Mouse (Mus musculus) intestine, embryonic 15.5 days (tissue): ENCODE results near the gene Dlx4. TPM values are rescaled to one million over a fixed set of nuclear protein-coding genes. Genes with fewer than 3 reads are reported as not detected.
A peak's percentile ranks its signal among the peaks of the same experiment; 100 is the strongest.

ENCODE experiments used
- ATAC-seq: fragments of 200-750 bp; cut with Nextera tagmentation; 2 replicates; pipeline ENCODE4 v1.8.0; 2017; ENCODE audit warnings: moderate TSS enrichment, moderate library complexity
- H3K27ac ChIP-seq: fragments of 300-500 bp; sonication (generic); 2 replicates; pipeline ENCODE4 v1.5.1; 2015; ENCODE audit warnings: mild to moderate bottlenecking, inconsistent platforms
- H3K27me3 ChIP-seq: fragments of 300-500 bp; sonication (generic); replicated peaks from 2 replicates; pipeline ENCODE4 v1.6.1; 2015; ENCODE audit warnings: inconsistent platforms
- H3K36me3 ChIP-seq: fragments of 300-500 bp; sonication (generic); 2 replicates; pipeline ENCODE4 v1.6.1; 2015; ENCODE audit warnings: inconsistent platforms
- H3K4me1 ChIP-seq: fragments of 300-500 bp; sonication (generic); replicated peaks from 2 replicates; pipeline ENCODE4 v1.6.1; 2015; ENCODE audit warnings: inconsistent platforms
- H3K4me2 ChIP-seq: fragments of 300-500 bp; sonication (generic); replicated peaks from 2 replicates; pipeline ENCODE4 v1.6.1; 2015; ENCODE audit warnings: mild to moderate bottlenecking, inconsistent platforms
- H3K4me3 ChIP-seq: fragments of 300-500 bp; sonication (generic); replicated peaks from 2 replicates; pipeline ENCODE4 v1.5.1; 2015; ENCODE audit warnings: inconsistent platforms
- H3K9ac ChIP-seq: fragments of 300-500 bp; sonication (generic); 2 replicates; pipeline ENCODE4 v1.6.1; 2015; ENCODE audit warnings: inconsistent platforms
- H3K9me3 ChIP-seq: fragments of 300-500 bp; sonication (generic); 2 replicates; pipeline ENCODE4 v1.6.1; 2016; ENCODE audit warnings: inconsistent platforms
- WGBS: fragments of 180-500 bp; shearing (Covaris S2); methylation state at CpG from one replicate; pipeline ENCODE4 v1.1.7; 2015; 5-methylcytosine and 5-hydroxymethylcytosine counted together
- polyA plus RNA-seq: library from polyadenylated mRNA; unstranded; fragments of >200 nt; fragmentation: Nextera tagmentation; extraction: Ambion mirVana; gene quantifications from 2 replicates; pipeline ENCODE4 v1.2.1, GENCODE M21; 2015

Dlx4 gene
- polyA plus RNA-seq, 1 experiment from 2014 or later, result 0.16 TPM

DNA sequence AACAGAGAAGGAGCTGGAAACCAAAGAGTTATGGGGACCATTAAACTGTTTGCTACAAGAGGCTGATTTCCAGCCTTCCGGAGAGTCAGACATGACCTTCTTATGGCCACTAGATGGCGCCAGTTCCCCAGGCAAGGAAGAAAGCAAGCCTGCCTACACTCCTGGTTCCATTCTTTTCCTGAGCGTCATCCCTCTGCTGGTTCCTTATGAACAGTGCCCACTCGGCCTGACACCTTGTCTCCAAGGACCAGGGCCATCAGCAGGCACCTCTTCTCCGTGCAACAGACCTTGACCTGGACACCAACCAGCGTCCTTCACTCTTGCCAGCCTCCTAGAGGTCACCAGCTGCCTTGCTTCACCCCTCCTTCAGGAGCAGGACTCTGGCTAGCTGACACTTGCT, 29.0 kb downstream of the Dlx4 start:
- Histone ChIP-seq H3K4me3 (no peak overlapping the region), H3K4me1 (peaks cover 25% of the 10 kb centered on the region), H3K9me3 (no peaks in the 10 kb centered on the region), H3K27ac (no peak overlapping the region), H3K4me2 (no peak overlapping the region), H3K27me3 (peaks cover 42% of the 10 kb centered on the region), H3K9ac (no peak overlapping the region), H3K36me3 (no peaks in the 10 kb centered on the region)
- 2% methylated on average over 6 of the region's 6 CpGs for WGBS
- peak; percentile 54 for ATAC-seq

DNA sequence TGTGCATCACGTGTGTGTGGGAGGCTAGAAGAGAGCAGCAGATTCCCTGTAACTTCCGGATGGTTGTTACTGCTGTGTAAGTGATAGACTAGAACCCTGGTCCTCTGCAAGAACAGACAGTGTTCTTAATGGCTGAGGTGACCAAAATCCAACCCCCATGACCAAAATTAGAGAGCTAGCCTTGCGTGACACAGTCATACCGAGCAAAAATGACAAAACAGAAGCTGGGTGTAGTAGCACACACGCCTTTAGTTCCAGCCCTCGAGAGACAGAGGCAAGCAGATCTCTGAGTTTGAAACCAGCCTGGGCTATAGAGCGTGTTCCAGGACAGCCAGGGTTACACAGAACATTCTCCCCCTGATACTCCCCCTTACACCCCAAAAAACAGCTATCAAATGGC, 36.0 kb downstream of the Dlx4 start:
- H3K9ac ChIP-seq, result no peak overlapping the region
- WGBS, result 89% methylated on average over 7 of the region's 7 CpGs

DNA sequence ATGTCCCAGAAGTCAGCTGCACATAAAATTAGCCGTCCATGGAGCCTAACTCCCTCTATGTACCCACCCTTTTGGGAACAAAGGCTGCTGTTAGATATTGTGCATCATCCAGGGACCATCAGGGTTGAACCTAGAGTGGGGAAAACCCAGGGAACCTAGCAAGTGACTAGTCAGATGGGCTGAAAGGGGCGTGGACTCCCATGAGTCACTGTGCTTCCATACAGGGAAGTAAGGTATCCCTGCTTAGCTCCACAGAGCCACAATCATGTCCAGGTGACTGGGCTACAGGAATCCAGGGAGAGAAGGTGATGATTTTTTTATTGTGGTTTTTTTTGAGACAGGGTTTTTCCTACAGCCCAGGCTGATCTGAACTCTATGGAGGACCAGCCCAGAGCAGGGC, 37.1 kb downstream of the Dlx4 start:
- no peaks in the 10 kb centered on the region for H3K27me3 ChIP-seq
- H3K27ac ChIP-seq, result no peak overlapping the region
- 77% methylated on average over 2 of the region's 2 CpGs for WGBS
- no peaks in the 10 kb centered on the region for H3K36me3 ChIP-seq
- H3K9me3 ChIP-seq, result no peaks in the 10 kb centered on the region
- no peak overlapping the region for H3K4me3 ChIP-seq
- peaks cover 24% of the 10 kb centered on the region for H3K4me1 ChIP-seq
- no peak overlapping the region for H3K4me2 ChIP-seq
- ATAC-seq, result no peak
- H3K9ac ChIP-seq, result no peak overlapping the region

More for the DNA sequence above, 36.0 kb downstream of the Dlx4 start:
- Histone ChIP-seq H3K4me2 (no peak overlapping the region), H3K4me3 (no peak overlapping the region), H3K9me3 (no peaks in the 10 kb centered on the region), H3K36me3 (no peaks in the 10 kb centered on the region), H3K27me3 (no peaks in the 10 kb centered on the region), H3K27ac (no peak overlapping the region), H3K4me1 (peaks cover 20% of the 10 kb centered on the region; the same call in 1 of the 2 replicates)
- no peak for ATAC-seq

DNA sequence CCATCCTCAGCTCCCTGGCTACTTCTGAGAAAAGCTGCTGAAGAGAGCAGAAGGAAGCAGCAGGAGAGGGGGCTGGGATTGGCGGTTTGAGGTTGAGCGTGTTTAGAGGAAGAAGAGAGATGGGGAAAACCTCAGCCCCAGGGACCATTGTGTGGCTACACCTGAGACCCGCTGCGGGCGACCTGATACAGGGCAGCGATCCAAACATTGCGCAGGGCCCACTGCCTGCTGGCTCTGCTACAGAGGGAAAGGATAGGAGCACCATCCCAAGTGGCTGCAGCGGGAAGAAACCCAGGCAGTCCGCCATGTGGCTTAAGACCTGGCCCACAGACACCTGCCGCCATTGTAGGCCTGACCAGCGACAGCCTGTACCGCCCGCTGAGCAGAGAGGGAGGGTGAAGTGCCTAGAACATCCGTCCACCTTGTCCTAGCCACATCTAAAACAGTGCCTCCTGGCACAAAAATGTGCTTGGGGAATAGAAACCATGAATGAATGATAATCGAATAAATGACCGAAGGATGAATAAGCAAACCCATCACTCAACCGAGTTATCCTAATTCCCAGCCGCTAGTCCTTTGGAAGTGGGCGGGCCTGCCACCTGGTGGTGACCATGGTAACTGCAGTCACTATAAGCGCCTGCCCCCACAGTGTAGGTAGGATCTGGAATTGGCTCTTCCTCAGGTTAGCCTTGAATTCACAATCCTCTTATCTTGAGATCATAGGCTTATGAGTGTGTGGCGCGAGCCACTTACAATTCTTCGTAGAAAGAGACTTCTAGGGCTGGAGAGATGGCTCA, 39.4 kb downstream of the Dlx4 start:
- no peak overlapping the region for H3K4me2 ChIP-seq
- no peak overlapping the region for H3K4me3 ChIP-seq
- H3K4me1 ChIP-seq, result peaks cover 30% of the 10 kb centered on the region
- no peaks in the 10 kb centered on the region for H3K36me3 ChIP-seq
- no peak overlapping the region for H3K9ac ChIP-seq
- H3K27me3 ChIP-seq, result no peaks in the 10 kb centered on the region
- no peak overlapping the region for H3K27ac ChIP-seq
- 39% methylated on average over 23 of the region's 23 CpGs for WGBS
- H3K9me3 ChIP-seq, result no peaks in the 10 kb centered on the region
- ATAC-seq, result peak; percentile 74

DNA sequence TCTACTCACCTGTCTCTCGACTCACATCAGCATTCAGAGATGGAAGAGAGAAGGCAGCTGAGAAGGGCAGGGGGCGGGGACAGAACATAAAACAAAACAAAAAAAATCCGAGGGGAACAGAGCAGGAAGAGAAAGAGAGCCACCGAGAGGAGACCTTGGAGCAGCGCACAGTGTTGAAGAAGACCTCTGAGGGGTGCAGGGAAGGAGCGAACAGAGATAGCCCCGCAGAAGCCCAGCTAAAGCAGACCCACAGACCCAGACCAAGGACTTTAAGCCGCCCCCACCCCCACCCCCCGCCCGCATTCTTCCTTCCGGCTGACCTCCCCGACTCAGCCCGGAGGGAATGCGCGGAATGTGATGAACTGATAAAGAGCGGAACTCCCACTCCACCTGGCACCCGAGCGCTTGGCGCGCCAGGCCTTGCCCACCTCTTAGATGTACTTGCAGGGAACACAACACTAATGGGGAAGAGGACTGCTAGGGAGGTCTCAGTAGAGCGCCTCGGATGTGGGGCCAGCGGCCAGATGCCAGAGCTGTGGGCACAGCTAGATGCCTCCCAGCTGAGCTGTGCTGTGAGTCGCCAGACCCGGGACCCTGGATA, 40.7 kb downstream of the Dlx4 start:
- Histone ChIP-seq H3K27ac (no peak overlapping the region), H3K36me3 (no peaks in the 10 kb centered on the region), H3K4me3 (peak overlapping the region; percentile 17)

DNA sequence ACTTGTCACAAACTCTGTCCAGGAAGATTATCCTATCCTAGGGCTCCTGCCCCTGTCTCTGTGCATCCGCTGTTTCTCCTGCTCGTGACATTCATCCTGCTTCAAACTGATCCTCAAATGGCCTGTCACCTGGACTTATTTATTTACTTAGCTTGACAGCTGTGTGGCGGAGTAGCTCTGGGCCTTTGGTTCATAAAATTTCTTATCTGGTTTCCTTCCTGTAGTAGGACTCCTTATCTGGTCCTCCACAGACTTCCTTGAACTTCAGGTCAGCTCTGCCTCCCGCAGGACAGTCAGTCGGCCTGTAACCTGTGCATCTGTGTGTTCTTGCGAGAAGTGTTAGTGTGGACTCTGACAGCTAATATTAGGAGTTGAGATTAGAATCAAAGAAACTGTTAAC, 41.8 kb downstream of the Dlx4 start:
- Histone ChIP-seq H3K9me3 (no peaks in the 10 kb centered on the region), H3K36me3 (no peaks in the 10 kb centered on the region), H3K4me2 (no peak overlapping the region), H3K27me3 (no peaks in the 10 kb centered on the region), H3K4me3 (no peak overlapping the region), H3K27ac (no peak overlapping the region), H3K9ac (no peak overlapping the region), H3K4me1 (peaks cover 37% of the 10 kb centered on the region)
- no peak for ATAC-seq
- WGBS, result 40% methylated on average over 6 of the region's 6 CpGs

More for the DNA sequence above, 40.7 kb downstream of the Dlx4 start:
- H3K27me3 ChIP-seq, result no peaks in the 10 kb centered on the region
- H3K4me2 ChIP-seq, result peak overlapping the region; percentile 58
- no peaks in the 10 kb centered on the region for H3K9me3 ChIP-seq
- ATAC-seq, result 0 out of 2 replicates have a peak, but pooled peaks have one; percentile 34
- WGBS, result 3% methylated on average over 25 of the region's 25 CpGs
- no peak overlapping the region for H3K9ac ChIP-seq
- H3K4me1 ChIP-seq, result peaks cover 37% of the 10 kb centered on the region

DNA sequence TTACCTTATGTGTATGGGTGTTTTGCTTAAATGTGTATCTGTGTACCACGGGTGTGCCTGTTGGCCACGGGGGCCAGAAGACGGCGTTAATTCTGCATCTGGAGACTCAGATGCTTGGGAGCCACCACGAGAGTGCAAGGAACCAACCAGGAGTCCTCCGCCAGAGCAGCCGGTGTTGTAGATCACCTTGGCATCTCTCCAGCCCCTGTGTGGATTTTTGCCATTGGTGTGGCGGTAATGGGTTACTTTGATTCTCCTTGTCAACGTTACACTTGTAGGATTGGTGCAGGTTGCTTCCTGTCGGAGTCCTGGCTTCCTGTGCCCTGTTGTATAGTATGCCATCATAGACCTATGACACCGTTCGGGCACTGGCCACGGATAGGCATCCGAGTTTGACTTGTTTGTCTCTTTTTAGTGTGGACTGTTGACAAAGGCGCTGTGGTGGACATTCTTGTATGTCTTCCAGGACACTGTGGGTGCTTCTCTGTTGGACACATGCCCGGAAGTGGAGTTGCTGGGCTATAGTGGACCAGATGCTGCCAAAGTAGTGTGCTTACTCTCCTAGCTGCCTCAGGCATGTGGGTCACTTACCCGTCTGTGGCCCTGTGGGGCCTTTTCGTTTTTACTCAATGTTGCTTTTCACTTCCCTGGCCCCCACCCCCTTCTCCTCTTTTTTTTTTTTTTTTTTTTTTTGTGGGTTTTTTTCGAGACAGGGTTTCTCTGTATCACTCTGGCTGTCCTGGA, 43.7 kb downstream of the Dlx4 start:
- Histone ChIP-seq H3K4me3 (no peak overlapping the region), H3K4me2 (no peak overlapping the region), H3K27me3 (no peaks in the 10 kb centered on the region), H3K4me1 (peaks cover 49% of the 10 kb centered on the region), H3K9ac (no peak overlapping the region), H3K9me3 (no peaks in the 10 kb centered on the region), H3K36me3 (no peaks in the 10 kb centered on the region), H3K27ac (no peak overlapping the region)
- no peak for ATAC-seq
- 87% methylated on average over 19 of the region's 19 CpGs for WGBS

DNA sequence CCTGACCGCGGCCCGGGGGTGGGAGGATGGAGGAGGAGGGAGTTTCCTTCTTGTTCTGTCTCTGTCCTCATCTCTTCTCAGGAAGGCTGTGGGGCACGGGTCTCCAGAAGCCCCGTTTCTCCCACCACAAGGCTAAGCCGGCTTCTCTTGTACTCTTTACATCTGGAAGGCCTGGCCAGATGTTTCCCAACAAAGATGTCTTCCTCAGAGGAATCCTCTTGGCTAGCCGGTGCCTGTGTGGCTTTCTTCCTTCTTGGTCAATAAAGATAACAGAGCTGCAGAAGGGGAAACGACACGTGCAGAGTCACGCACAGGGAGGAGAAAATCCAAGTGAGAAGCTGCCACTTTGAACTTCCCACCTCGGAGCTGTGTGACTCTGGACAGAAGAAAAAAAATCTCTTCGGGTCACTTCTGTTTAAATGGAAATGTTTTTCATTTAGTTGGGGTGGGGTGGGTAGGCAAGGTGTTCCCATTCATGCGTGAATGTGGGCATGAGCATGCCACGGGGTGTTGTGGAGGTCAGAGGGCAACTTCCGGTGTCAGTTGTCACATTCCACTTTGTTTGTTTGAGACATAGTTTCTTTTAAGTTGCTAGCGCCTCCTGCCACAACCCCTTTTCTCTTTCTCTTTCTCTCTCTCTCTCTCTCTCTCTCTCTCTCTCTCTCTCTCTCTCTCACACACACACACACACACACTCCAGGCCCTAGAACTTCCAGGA, 44.8 kb downstream of the Dlx4 start:
- Histone ChIP-seq H3K27me3 (no peaks in the 10 kb centered on the region), H3K4me1 (peaks cover 52% of the 10 kb centered on the region), H3K36me3 (no peaks in the 10 kb centered on the region), H3K27ac (peak overlapping the region; percentile 34; the same call in 1 of the 2 replicates), H3K4me2 (no peak overlapping the region), H3K9ac (no peak overlapping the region), H3K4me3 (no peak overlapping the region), H3K9me3 (no peaks in the 10 kb centered on the region)
- WGBS, result 25% methylated on average over 16 of the region's 16 CpGs
- no peak for ATAC-seq

DNA sequence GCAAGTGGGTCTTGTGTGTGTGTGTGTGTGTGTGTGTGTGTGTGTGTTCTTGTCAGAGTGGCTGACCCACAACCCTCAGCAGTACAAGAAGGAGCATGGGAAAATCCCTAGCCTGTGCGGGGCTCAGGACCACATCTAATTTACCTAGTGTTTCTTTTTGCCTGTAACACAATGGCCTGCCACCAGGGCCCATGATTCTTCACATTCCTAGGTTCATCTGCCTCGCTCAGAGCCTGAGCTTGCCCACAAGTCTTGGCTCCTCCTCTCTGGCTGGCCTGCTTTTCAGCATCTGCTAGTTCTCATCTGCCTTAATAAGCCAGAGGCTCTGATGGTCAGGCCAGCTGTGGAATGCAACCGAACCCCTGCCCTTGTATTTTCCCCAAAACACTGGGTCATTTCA, 45.7 kb downstream of the Dlx4 start:
- Histone ChIP-seq H3K4me3 (no peak overlapping the region), H3K4me2 (no peak overlapping the region), H3K4me1 (peaks cover 46% of the 10 kb centered on the region), H3K9ac (no peak overlapping the region), H3K36me3 (no peaks in the 10 kb centered on the region), H3K9me3 (no peaks in the 10 kb centered on the region), H3K27me3 (no peaks in the 10 kb centered on the region), H3K27ac (peak overlapping the region; percentile 34; the same call in 1 of the 2 replicates)
- WGBS, result 37% methylated on average over 3 of the region's 3 CpGs
- peak; percentile 3; the same call in 1 of the 2 replicates for ATAC-seq

DNA sequence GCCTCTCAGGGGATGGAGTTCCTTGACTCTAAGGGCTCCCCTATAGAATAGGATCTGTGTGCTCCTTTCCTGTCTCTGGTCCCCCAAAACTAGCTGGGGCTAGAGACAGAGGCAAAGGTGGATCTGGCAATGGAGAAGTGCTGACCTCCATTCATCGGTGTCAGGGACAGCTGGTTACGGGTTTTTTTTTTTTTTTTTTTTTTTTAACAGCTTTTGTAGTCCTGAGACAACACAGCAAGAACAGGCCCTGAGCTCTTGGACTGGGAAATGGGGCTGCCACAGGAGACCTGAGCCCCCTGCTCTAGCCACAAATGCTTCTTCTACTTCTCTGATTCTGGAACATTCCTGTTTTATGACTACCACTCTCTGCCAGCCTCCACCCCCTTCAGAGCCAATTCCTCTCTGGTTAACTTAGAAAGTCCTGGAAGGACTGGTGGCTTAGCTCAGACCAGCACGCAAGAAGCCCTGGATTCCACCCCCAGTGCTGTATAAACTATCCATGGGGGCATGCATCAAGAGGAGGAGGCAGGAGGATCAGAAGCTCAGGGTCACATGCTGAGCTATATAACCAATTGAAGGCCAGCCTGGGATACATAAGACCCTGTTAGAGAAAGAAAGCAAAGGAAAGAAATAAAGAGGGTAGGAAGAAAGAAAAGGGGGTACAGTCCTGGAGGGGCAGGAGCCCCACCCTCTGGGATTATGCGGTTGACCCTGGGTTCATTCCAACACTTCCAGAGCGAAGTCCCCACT, 47.5 kb downstream of the Dlx4 start:
- H3K27ac ChIP-seq, result 0 out of 2 replicates have a peak overlapping the region, but pooled peaks have one; percentile 2

DNA sequence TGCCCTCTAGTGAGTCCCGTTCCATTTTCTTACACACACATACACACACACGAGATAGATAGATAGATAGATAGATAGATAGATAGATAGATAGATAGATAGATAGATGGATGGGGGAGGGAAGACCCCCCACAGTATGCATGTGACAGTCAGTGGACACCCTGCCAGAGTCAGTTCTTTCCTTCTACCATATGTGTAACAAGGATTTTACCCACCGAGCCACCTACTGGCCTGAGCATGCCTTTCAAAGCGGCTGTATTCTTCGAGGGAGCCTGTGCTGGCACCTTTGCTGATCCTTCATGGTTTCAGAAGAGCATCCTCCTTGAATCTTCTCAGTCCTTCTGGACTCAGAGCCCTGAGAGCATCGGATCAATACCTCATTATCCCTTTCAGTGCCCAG, 48.2 kb downstream of the Dlx4 start:
- no peaks in the 10 kb centered on the region for H3K36me3 ChIP-seq
- 0 out of 2 replicates have a peak overlapping the region, but pooled peaks have one; percentile 45 for H3K27ac ChIP-seq
- H3K9me3 ChIP-seq, result no peaks in the 10 kb centered on the region
- H3K4me3 ChIP-seq, result no peak overlapping the region
- no peak overlapping the region for H3K9ac ChIP-seq
- no peaks in the 10 kb centered on the region for H3K27me3 ChIP-seq
- H3K4me1 ChIP-seq, result peaks cover 35% of the 10 kb centered on the region
- 62% methylated on average over 6 of the region's 6 CpGs for WGBS
- no peak overlapping the region for H3K4me2 ChIP-seq
- no peak for ATAC-seq

More for the DNA sequence above, 47.5 kb downstream of the Dlx4 start:
- 71% methylated on average over 5 of the region's 5 CpGs for whole genome bisulfite sequencing
- peaks cover 35% of the 10 kb centered on the region for H3K4me1 ChIP-seq
- H3K4me3 ChIP-seq, result no peak overlapping the region
- no peaks in the 10 kb centered on the region for H3K9me3 ChIP-seq
- no peak for ATAC-seq
- no peaks in the 10 kb centered on the region for H3K36me3 ChIP-seq
- no peaks in the 10 kb centered on the region for H3K27me3 ChIP-seq
- no peak overlapping the region for H3K9ac ChIP-seq
- no peak overlapping the region for H3K4me2 ChIP-seq
